Mouse (Mus musculus) myocyte (in vitro differentiated cells): ENCODE data around the gene Cavin2.

Experiments used
- POLR2A ChIP-seq: IDR thresholded peaks from one replicate; pipeline ENCODE4 v1.6.1; 2011; ENCODE audit warnings: low read depth, mild to moderate bottlenecking, control low read depth, moderate library complexity; ENCODE audit not compliant: insufficient read length
- TCF12 ChIP-seq: IDR thresholded peaks from one replicate; pipeline ENCODE4 v1.6.1; 2011; ENCODE audit warnings: mild to moderate bottlenecking, control low read depth; ENCODE audit not compliant: poor library complexity, insufficient read depth, severe bottlenecking

GRCm38 (mm10) chr1:51332986-51333385 lies 44.1 kb downstream of the Cavin2 start:
- TF ChIP-seq TCF12 (no peak), POLR2A (no peak)
